Mouse (Mus musculus) retina, postnatal 1 day (tissue): ENCODE results near the gene Tgoln1.
A peak's percentile ranks its signal among the peaks of the same experiment; 100 is the strongest.

Source experiments
- DNase-seq: peaks from one replicate; pipeline ENCODE4 v3.0.0-alpha.2; 2012

Gene Tgoln1

DNA sequence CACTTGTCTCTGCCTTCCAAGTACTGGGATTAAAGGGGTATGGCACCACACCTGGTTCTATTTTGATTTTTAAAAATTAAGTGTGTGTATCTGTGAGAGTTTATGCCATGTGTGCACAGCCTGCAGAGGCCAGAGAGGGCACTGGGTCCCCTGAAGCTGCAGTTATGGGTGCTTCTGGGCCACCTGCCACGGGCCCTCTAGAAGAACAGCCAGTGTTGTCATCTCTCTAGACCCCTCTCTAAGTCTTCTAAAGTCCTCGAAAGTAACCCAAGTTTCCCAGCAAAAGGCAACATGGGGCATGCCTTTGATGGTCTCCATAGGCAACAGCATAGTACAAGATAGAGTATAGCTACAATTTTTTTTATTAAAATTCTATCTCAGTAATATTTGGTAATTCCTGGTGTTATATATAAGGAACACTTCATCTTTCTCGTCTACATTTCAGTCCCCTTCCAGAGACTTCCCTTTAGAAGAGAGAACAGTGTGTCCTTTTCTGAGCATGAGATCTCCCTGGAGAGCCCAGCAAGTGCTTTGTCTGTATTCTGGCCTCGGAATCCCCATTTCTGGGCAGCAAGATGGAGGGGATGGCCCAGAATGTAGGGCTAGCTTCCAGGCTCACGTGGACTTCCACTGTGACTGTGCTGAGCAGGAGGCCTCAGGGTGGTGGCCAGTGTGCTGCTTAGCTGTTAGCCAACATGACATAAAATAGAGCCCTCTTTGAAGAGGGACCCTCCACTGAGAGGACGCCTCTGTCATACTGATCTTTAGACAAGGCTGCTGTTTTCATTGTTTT is 23.6 kb downstream of the Tgoln1 start:
- no peak for DNase-seq

DNA sequence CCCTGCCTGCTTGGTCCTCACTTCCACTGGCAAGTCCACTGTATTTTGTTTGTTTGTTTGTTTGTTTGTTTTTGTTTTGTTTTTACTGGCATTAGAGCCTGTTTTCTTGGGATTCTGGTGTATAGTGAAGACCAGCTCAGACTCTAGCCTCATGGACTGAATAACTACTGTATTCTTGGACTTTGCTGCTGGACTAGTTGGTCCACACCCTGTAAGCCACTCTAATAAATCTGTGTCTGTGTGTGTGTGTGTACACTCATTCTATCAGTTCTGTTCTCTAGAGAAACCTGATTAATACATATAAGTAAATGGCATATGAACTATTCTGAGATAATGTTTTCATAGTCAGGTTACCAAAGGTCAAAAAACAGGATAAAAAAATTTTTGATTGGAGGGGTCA is 26.7 kb downstream of the Tgoln1 start:
- no peak for DNase-seq

DNA sequence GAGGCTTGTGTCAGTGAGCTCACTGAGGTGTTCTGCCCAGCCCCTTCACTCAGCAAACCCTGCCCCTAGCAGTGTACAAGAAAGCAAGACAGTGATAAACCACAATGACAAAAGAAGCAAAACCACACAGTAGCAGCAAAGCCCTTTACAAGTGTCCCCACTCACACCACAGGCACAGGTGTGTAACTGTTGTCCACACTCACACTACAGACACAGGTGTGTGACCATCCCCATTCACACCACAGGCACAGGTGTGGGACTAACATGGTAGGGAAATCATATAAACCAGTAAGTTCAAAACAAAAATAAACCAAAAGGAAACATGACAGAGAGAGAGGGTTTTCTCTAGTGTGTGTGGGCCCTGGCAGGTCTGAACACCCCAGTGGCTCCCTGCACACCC is 28.5 kb downstream of the Tgoln1 start:
- no peak for DNase-seq

DNA sequence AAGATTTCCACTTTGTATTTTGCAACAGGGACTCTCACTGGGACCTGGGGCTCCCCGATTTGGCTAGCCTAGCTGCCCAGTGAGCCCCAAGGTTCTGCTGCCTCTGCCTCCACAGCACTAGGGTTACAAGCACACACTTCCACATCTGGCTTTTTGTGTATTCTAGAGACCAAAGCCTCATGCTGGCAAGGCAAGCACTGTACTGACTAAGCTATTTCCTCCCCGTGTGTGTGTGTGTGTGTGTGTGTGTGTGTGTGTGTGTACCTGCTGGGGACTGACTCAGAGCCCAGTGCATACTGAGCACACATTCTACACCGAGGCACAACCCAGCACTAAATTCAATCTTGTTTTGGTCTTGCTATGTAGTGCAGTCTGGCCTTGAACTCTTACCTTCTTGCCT is 30.1 kb downstream of the Tgoln1 start:
- DNase-seq, result no peak

DNA sequence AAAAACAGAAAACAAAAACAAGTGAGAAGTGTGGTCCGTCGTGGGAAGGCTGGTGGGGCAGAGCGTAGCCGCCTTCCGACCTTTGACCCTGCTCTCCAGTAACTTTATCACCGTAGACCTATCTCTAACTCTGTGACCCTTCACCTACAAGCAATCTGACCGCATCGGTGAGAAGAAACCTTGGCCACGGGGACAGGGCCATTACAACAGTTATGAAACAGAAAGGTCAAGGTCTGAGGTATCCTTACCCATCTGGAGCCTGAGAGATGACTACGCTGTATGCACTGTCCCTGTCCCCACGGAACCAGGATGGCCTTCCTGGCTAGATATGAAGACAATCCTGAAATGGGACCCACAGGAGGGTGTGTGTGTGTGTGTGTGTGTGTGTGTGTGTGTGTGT is 32.6 kb downstream of the Tgoln1 start:
- DNase-seq, result no peak

DNA sequence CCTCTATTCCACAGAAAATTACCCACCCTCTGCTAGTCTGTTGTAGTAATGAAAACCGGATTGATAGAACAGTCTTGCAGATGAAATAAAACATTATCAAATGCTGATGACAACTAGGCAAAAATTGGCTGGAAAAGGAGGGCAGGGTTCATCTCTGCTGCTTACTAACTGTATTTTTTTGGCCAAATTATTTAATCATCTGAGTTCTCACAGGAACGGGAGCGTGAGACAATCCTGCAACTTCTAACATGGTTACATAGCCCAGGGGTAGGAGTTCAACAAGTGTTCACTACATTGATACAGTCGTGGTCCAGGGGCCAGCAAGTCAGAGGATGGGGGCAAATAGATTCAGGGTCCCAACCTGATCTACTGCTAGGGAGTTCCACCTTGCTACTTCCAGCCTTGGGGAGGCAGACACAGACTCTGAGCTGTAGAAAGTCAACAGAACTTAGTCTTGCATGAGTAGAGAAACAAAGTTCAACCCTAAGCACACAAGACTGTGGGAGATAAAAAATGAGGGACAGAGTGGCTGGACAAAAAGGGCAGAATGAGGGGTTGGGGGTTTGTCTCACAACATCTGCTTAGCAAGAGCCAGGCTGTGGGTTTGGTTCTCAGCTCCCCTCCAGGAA is 33.5 kb downstream of the Tgoln1 start:
- DNase-seq, result no peak

DNA sequence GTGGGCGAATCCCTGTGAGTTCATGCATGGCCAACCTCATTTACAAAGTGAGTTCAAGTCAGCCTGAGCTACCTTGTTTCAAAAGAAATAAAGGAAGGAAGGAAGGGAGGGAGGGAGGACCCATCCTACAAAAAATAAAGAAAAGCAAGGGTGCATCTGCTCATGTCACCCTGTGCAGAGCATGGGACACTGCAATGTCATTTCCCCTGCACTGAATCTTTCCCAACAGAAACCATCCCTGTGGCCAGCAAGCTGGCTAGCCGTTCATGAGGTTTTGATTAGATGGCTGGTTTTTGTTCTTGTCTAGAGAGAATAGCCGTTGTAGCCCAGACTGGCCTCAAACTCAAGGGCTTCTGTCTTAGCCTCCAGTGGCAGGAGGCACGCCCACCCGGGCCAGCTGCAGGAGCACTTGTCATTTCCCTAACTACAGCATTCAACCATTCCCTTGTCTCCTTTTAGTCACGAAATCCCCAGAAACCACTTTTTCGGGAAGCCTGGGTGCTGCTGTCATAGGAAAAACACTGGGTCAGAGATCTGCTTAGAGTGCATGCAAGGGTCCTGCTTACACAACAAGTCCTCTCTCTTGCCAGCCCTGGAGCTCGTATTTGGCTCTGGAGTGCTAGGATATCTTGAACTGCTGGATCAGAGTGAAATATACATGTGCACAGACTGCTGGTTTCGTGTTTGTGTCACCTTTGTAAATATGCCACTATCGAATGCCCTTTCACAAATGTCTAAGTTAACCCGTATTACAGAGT is 35.0 kb downstream of the Tgoln1 start:
- DNase-seq, result no peak

DNA sequence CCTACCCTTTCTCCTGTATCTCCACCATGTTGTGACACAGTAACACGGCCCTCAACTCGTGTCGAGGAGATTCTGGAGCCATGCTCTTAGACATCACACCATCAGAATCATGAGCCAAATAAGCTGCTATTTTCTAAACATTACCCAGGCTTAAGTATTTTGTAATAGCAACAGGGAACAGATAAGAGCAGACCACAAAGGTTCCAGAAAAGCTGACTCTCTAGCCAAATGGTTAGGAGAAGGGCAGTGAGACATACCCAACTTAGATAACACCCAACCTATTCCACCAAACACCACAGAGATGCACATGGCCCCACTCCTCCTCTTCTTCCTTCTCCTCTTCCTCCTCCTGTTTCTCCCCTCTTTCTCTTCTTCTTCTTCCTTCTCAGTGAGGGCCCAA is 40.8 kb downstream of the Tgoln1 start:
- no peak for DNase-seq

DNA sequence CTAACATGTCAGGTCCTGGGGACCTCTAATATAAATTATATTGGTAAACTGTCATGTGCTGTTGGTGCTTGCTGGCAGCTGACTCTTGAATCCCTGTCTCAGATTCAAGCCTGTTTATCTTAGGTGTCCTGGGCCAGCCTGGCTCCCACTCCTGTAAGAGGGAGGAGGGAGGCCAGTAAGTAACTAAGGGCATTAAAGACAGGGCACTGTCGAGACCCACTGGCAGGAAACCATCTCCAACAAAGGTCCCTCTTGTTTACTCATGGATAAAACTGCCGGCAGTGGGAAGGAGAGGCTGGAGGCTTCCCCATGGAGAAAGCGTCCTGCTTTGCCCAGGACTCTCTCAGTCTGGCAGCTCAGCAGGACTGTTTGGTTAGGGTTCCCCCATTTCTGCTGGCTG is 45.0 kb downstream of the Tgoln1 start:
- DNase-seq, result no peak

DNA sequence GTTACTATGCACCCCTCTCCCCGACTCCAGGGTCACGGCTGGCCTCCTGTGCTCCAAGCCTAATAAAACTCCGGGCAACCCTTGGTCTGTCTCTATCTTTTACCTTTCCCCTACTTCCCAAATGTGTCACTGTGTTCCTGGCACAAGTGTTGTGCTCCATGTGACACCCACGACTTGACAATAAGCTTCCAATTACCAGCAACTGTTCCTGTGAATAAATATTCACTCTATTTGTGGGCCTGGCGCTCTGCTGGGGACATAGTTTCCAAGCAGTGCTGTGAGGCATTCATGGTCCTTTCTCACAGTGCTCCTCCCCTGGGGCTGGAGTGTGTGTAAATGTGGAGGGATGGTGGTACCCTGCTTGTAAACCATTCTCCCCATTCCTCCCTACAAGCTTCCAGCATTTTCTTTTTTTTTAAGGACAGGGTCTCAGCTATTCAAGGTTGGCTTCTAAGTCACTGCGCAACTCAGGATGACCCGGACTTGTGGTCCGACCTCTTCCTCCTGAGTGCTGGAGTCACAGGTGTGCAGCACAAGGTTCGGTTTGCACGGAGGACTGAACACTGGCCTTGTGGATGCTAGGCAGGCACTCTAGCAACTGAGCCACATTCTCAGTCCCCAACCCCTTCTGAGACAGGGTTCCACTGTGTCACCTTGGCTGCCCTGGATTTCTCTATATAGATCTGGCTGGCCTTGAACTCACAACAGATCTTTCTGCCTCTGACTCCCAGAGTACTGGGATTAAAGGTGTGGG is 46.0 kb downstream of the Tgoln1 start:
- no peak for DNase-seq

DNA sequence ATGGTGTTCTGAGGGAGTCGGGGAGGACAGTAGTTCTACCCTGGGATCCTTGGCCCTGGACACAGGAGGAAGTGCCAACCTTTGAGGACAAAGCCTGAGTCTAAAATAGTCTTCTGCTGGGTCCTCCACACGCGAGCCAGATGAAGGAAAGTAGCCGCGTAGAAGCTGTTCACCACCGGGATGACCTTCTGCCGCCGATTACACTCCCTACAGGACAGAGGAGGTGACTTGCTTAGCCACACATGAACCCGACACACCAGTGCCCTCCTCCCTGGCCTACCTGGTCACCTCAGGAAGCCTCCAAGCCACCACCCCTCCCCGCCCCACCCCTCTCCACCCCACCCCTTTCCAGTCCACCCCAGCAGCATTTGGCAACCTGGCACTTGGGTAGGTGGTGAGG is 48.1 kb downstream of the Tgoln1 start:
- DNase-seq, result no peak

DNA sequence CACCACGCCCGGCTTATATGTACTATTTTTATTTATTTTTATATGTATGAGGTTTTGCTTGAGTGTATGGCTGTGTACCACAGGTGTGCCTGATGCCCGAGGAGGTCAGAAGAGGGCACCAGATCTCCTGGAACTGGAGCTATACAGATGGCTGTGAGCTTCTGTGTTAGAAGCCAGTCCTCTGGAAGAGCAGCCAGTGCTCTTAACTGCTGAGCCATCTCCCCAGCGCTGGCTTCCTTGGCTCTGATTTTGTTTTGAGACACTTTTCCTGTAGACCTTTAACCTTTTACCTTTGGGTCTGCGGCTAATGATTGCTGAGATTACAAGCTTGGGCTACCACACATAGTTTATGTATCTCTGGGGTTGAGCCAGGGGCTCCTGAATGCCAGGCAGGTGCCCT is 49.3 kb downstream of the Tgoln1 start:
- no peak for DNase-seq

DNA sequence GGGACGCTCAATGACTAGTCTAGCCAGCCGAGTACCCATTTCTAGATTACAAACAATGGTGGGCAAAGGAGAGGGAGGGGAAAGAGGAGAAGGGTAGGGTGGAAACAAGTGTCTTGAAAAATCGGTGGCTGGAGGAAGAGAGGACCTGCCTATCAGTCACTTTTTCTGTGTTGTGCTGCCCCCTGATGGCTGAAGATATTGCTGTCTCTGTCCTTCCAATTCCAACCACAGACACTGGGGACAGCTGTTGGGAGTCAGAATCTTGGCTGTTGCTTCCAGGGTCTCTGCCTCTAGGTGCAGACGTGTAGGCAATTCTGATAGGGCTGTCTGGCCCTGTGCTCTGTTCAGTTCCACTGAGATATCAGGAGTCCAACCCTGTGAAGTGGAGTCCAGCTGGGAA is 50.8 kb downstream of the Tgoln1 start:
- peak; percentile 93 for DNase-seq

DNA sequence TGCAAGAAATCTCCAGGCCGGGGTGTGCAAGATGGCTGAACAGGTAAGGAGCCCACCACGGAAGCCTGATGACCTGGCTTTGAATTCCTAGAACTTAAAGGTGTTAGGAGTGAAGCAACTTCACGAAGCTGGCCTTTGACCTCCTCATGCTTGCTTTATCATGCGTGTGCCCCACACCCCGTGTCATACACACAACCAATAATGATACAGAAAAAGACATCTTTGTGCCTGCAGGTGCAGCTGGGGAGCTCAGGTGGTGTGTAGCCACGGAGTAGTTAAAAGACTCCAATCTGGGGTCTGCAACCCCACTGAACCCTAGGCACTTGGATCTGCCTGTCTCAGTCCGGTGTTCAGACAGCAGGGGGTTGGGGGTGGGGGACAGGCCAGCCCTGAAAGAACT is 51.3 kb downstream of the Tgoln1 start:
- no peak for DNase-seq

DNA sequence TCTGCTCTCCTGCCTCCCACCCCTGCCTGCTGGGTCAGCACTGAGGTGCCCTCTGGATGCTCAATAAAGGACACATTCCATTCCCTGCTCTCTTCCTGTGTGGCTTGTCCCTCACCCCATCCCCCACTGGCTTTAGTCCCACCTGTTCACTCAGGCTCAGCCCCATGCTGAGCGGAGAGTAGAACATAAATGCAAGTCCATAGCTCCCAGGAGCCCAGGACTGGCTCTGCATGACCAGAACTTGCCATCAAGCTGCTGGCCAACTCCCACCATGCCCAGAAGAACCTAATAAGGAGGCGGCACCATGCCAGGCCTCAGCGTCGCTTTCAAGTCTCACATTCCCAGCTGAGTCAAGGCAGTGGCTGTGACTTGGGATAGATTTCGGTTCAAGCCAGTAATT is 53.9 kb downstream of the Tgoln1 start:
- DNase-seq, result no peak

DNA sequence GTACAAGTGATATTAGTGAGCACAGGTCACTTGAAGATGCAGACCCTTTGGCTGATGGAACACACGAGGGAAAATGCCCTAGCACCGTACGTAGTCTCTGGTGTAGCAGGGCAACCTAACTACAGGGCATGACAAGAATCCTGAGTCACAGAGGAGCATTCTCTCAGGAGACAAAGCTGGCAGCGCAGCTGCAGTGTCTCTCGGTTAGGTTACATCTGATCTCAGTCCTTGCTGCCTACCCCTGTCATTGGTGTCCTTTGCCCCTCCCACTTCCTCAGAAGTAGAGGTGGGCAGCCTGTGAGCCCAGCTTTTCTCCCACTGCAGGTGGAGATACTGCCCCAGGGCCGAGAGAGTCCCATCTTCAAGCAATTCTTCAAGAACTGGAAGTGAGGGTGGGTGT is 54.3 kb downstream of the Tgoln1 start:
- DNase-seq, result no peak

DNA sequence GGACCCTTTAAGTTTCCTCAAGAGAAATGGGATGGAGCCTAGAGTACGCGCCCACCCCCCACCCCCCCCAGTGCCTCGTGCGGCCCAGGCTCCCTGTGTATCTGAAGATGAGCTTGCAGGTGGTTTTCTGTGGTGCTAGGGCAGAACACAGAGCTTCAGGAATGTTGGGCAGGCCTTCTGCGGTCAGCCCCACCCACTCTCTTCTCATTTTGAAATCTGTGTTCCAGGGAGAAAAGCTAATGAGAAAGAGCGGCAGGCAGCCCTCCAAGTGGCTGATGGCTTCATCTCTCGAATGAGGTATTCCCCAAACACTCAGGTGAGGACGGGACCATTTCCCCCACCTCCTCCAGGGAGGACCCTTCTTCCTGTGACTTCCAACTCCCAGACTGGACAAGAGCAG is 56.0 kb downstream of the Tgoln1 start:
- no peak for DNase-seq
